Mouse (Mus musculus) intestine, embryonic 16.5 days (tissue): ENCODE data around the gene Fancc. TPM values are rescaled to one million over a fixed set of nuclear protein-coding genes. Genes with fewer than 3 reads are reported as not detected.

ENCODE experiments used
- ATAC-seq: fragments of 200-750 bp; cut with Nextera tagmentation; 2 replicates; pipeline ENCODE4 v1.8.0; 2017; ENCODE audit warnings: moderate TSS enrichment, moderate library complexity
- H3K27ac ChIP-seq: fragments of 300-500 bp; sonication (generic); 2 replicates; pipeline ENCODE4 v1.5.1; 2014; ENCODE audit warnings: mild to moderate bottlenecking, low read length
- H3K27me3 ChIP-seq: fragments of 300-500 bp; sonication (generic); replicated peaks from 2 replicates; pipeline ENCODE4 v1.6.1; 2014; ENCODE audit warnings: low read length, control low read depth, mixed read lengths; ENCODE audit not compliant: control insufficient read depth, insufficient read depth
- H3K36me3 ChIP-seq: fragments of 300-500 bp; sonication (generic); 2 replicates; pipeline ENCODE4 v1.6.1; 2014; ENCODE audit warnings: low read length, control low read depth; ENCODE audit not compliant: control insufficient read depth, insufficient read depth
- H3K4me1 ChIP-seq: fragments of 300-500 bp; sonication (generic); 2 replicates; pipeline ENCODE4 v1.6.1; 2014; ENCODE audit warnings: low read length, control low read depth, mixed read lengths; ENCODE audit not compliant: control insufficient read depth, insufficient read depth
- H3K4me2 ChIP-seq: fragments of 300-500 bp; sonication (generic); 2 replicates; pipeline ENCODE4 v1.6.1; 2014; ENCODE audit warnings: low read depth, low read length, control low read depth
- H3K4me3 ChIP-seq: fragments of 300-500 bp; sonication (generic); 2 replicates; pipeline ENCODE4 v1.5.1; 2014; ENCODE audit warnings: mild to moderate bottlenecking, low read length
- H3K9ac ChIP-seq: fragments of 300-500 bp; sonication (generic); 2 replicates; pipeline ENCODE4 v1.6.1; 2014; ENCODE audit warnings: low read depth, low read length
- H3K9me3 ChIP-seq: fragments of 300-500 bp; sonication (generic); 2 replicates; pipeline ENCODE4 v1.6.1; 2016; ENCODE audit warnings: low read length, control low read depth; ENCODE audit not compliant: control insufficient read depth
- WGBS: fragments of 180-500 bp; shearing (Covaris S2); extraction: QIAGEN DNeasy Blood & Tissue Kit; methylation state at CpG from one replicate; pipeline ENCODE4 v1.1.7; 2014; 5-methylcytosine and 5-hydroxymethylcytosine counted together
- polyA plus RNA-seq: library from polyadenylated mRNA; unstranded; fragments of >200 nt; fragmentation: Nextera tagmentation; extraction: Ambion mirVana; gene quantifications from 2 replicates; pipeline ENCODE4 v1.2.1, GENCODE M21; 2015

Gene Fancc
- polyA plus RNA-seq, 1 experiment from 2014 or later, result 19.0 TPM

DNA sequence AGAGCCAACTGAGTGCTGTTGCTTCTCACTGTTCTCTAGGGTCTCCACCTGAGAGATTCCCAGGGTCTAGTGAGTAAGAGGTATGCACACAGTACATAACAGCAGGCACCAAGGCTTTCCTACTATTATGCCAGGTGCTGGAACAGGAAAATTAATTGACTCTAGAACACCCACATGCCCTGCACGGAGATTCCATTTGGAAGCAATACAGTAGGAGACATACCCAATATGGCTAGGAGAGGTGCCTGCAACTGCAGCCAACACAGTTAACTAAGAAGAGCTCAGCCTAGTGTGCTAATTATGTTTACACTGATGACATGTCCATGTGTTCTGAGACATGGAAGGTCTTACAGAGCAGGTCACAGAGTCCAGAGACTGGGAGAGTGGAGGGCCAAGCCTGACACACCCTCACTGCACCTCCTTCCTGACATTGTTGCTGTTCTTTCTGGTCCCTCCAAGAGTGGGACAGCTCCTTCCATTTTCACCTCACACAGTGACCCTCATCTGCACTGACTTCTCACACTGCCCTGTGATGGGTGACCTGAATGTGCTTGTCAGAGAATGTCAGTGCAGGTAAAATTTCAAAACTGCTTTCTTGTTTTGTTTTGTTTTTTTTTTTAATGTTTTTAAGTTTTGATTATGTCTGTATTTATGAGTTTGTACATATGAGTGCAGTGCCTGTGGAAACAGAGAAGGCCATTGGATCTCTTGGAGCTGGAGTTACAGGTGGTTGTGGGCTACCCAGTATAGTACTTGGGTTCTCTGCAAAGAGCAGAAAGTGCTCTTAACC, 234.7 kb downstream of the Fancc start:
- H3K4me2 ChIP-seq, result no peak overlapping the region
- H3K27ac ChIP-seq, result no peak overlapping the region
- H3K9ac ChIP-seq, result no peak overlapping the region
- H3K27me3 ChIP-seq, result no peaks in the 10 kb centered on the region
- H3K4me3 ChIP-seq, result no peak overlapping the region
- no peaks in the 10 kb centered on the region for H3K36me3 ChIP-seq
- peaks cover 45% of the 10 kb centered on the region for H3K4me1 ChIP-seq
- WGBS, result 79% methylated on average over 1 of the region's 1 CpGs
- H3K9me3 ChIP-seq, result no peaks in the 10 kb centered on the region
- ATAC-seq, result no peak

DNA sequence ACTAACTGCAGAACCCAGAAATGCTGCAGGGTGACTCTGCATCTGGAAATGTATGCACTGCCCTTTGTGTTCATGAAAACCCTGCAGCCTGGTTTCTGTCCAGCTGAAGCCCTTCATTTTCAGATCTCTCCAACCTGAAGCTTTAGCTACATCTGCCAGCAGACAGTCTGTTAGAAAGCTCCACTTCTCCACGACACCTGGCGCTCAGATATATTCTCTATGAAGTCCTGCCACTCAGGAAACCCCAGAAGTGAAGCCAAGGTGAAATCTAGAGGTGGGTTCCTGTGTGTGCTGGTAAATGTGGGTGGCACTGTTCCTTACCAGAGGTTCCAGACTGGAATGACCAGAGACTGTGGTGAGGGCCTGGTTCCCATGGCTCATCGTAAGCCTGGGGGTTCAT, 235.4 kb downstream of the Fancc start:
- no peak for ATAC-seq
- no peak overlapping the region for H3K4me3 ChIP-seq
- no peaks in the 10 kb centered on the region for H3K9me3 ChIP-seq
- WGBS, result 92% methylated on average over 3 of the region's 3 CpGs
- peaks cover 45% of the 10 kb centered on the region for H3K4me1 ChIP-seq
- H3K27me3 ChIP-seq, result no peaks in the 10 kb centered on the region
- H3K27ac ChIP-seq, result no peak overlapping the region
- H3K4me2 ChIP-seq, result no peak overlapping the region
- no peak overlapping the region for H3K9ac ChIP-seq
- H3K36me3 ChIP-seq, result 0 out of 2 replicates have a peak, but pooled peaks cover 4% of the 10 kb centered on the region

DNA sequence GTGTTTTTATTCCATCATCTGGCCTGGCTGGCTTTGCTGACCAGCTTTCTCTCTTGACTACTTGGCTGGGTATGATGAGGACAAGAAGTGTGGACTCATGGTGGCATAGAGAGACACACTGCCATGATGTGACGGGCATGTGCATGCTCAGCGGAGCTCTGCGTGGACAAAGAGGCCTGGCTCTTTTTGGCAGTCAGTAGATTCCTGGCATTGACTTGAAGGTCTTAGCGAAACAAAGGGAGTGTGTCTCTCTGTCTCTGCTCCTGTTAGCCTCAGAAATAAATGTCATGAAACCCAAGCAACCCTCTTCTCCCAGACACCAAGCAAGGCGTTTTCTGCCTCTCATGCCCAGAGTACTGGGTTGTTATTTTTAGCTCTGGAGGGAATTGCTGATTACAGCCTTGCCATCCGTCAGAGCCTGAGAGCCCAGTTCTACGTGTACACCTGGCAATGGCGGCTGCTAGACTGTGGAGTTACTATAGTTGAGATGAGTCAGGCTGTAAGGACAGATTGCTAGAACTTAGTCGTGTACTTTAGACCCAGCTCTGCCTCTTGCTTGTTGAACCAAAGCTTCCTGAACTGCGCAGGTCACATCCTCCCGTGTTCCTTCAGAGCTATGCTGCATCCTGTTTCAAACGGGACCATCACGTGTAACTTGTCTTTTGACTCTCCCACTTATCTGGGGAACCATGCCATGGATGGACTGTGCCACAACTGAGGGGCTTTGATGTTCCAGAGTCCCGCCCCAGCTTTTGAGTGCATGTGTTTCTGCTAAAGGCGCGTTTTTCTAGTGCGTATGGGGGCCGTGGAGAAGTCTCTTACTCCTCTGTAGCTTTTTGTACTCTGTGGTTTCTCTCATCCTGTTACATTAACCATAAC, 236.1 kb downstream of the Fancc start:
- peak; percentile 84 for ATAC-seq
- peak overlapping the region; percentile 67 for H3K27ac ChIP-seq
- 0 out of 2 replicates have a peak, but pooled peaks cover 4% of the 10 kb centered on the region for H3K36me3 ChIP-seq
- no peaks in the 10 kb centered on the region for H3K27me3 ChIP-seq
- WGBS, result 59% methylated on average over 18 of the region's 18 CpGs
- H3K4me3 ChIP-seq, result no peak overlapping the region
- peaks cover 47% of the 10 kb centered on the region for H3K4me1 ChIP-seq
- H3K9ac ChIP-seq, result peak overlapping the region; percentile 40; the same call in 1 of the 2 replicates
- peak overlapping the region; percentile 17; the same call in 1 of the 2 replicates for H3K4me2 ChIP-seq
- no peaks in the 10 kb centered on the region for H3K9me3 ChIP-seq

DNA sequence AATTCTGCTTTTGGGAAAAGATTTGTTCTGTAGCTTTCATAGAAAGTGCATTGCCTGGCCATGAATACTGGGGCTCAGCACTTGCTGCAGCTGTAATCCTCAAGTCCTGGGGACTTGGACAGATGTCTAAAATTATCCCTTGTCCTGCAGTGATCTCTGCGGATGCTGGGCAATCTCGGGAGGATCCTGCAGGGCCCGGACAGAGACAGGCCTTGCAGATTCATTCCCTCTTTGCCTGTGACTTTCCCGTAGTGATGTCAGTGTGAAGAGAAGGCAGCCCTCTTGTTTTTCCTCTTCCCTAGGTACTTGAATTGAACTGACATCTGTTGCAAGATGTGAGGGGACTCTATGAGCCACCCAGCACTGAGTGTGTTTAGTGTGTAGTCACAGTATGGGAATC, 236.9 kb downstream of the Fancc start:
- H3K36me3 ChIP-seq, result 0 out of 2 replicates have a peak, but pooled peaks cover 4% of the 10 kb centered on the region
- no peak for ATAC-seq
- WGBS, result 47% methylated on average over 4 of the region's 4 CpGs
- H3K27ac ChIP-seq, result peak overlapping the region; percentile 67; the same call in 1 of the 2 replicates
- H3K27me3 ChIP-seq, result no peaks in the 10 kb centered on the region
- no peak overlapping the region for H3K4me3 ChIP-seq
- 0 out of 2 replicates have a peak overlapping the region, but pooled peaks have one; percentile 35 for H3K9ac ChIP-seq
- H3K4me1 ChIP-seq, result peaks cover 54% of the 10 kb centered on the region
- H3K4me2 ChIP-seq, result no peak overlapping the region
- no peaks in the 10 kb centered on the region for H3K9me3 ChIP-seq

DNA sequence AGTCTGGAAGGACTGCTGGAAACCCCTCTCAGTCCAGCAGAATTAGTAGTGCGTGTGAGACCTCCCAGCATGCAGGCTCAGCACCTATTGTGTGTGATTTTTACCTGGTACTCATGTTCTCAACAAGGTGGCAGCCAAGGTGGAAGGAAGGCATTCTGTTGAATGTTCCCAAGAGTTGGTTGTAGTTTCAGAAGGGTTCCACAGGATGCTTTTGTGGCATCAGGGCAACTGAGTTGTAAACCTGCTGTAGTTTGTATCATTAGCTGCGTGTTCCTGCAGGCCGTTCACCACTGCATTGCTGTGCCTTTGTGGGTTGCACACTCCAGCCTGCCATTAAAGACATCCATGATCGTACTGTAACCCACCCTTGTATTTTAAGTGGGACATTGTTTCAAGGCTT, 238.4 kb downstream of the Fancc start:
- H3K36me3 ChIP-seq, result 0 out of 2 replicates have a peak, but pooled peaks cover 4% of the 10 kb centered on the region
- 87% methylated on average over 4 of the region's 4 CpGs for WGBS
- H3K27ac ChIP-seq, result no peak overlapping the region
- no peaks in the 10 kb centered on the region for H3K27me3 ChIP-seq
- no peak overlapping the region for H3K9ac ChIP-seq
- H3K4me1 ChIP-seq, result peaks cover 52% of the 10 kb centered on the region
- H3K4me2 ChIP-seq, result no peak overlapping the region
- H3K4me3 ChIP-seq, result no peak overlapping the region
- no peaks in the 10 kb centered on the region for H3K9me3 ChIP-seq
- ATAC-seq, result no peak

DNA sequence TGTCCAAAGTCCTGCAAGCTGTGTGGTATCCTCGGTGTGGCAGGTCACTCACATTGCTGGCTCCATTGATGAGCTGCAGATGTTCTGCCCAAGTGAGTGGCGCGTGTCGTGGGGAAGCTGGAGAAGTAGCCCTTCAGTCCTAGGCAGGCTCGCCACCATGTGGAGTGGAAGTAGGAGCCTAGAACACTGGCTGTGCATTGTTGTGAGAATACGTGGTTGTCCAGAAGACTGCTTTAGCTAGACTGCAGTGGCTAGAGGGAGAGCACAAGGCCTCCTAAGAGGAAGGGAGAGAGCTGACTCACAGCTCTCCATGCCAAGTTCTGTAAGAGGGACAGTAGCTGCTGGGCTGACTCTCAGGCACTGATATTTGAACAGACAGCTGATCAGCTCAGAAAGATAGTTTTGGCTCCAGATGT, 238.9 kb downstream of the Fancc start:
- Histone ChIP-seq H3K27me3 (no peaks in the 10 kb centered on the region), H3K27ac (peak overlapping the region; percentile 50; the same call in 1 of the 2 replicates), H3K9me3 (no peaks in the 10 kb centered on the region), H3K4me3 (no peak overlapping the region), H3K4me1 (peaks cover 56% of the 10 kb centered on the region), H3K36me3 (0 out of 2 replicates have a peak, but pooled peaks cover 4% of the 10 kb centered on the region), H3K4me2 (no peak overlapping the region), H3K9ac (no peak overlapping the region)
- 77% methylated on average over 6 of the region's 6 CpGs for WGBS
- no peak for ATAC-seq

DNA sequence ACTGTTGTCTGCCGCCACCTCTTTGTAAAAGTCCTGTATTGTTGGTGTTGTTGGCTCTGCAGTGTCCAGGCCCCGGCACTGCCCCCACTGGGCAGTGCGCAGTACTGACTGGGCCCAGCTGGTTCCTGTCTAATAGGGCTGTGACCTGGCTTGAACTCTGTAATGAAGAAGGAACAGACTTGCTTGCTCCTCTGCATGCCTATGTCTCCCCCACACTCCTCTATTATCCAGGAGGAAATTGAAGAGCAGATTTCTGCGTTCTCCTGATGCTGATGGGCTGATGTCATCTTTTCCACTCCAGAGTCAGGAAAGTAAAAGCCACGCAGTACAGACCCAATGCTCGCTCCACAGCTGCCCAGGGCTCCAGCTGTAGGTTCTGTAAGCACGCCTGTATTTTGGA, 240.3 kb downstream of the Fancc start:
- H3K9ac ChIP-seq, result no peak overlapping the region
- WGBS, result 51% methylated on average over 7 of the region's 7 CpGs
- H3K9me3 ChIP-seq, result no peaks in the 10 kb centered on the region
- peak overlapping the region; percentile 39; the same call in 1 of the 2 replicates for H3K27ac ChIP-seq
- 0 out of 2 replicates have a peak, but pooled peaks cover 4% of the 10 kb centered on the region for H3K36me3 ChIP-seq
- no peak overlapping the region for H3K4me2 ChIP-seq
- no peaks in the 10 kb centered on the region for H3K27me3 ChIP-seq
- H3K4me1 ChIP-seq, result peaks cover 58% of the 10 kb centered on the region
- peak; percentile 76 for ATAC-seq
- H3K4me3 ChIP-seq, result no peak overlapping the region

DNA sequence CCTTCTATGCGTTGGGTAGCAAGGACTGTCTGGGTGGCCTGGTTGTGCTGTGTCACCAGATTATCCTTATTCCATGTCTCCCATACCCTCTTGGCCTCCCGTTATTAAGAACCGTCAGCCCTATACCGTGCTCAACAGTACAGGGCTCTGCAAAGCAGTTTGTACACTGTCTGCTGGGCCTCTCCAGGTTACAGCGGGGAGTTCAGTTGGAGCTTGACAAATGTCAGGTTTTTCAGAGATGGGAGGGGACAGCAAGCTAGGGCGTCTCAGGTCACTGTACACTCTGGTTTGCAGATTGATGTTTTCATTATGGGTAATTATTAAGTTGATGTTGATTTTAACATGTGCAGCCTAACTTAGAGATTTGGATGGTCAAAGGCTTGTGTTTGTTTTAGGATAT, 240.9 kb downstream of the Fancc start:
- ATAC-seq, result no peak; the same call in 1 of the 2 replicates
- Histone ChIP-seq H3K4me2 (no peak overlapping the region), H3K9ac (0 out of 2 replicates have a peak overlapping the region, but pooled peaks have one; percentile 30), H3K4me3 (no peak overlapping the region), H3K9me3 (no peaks in the 10 kb centered on the region), H3K4me1 (peaks cover 58% of the 10 kb centered on the region), H3K27me3 (no peaks in the 10 kb centered on the region), H3K36me3 (0 out of 2 replicates have a peak, but pooled peaks cover 4% of the 10 kb centered on the region), H3K27ac (peak overlapping the region; percentile 57; the same call in 1 of the 2 replicates)
- 59% methylated on average over 6 of the region's 6 CpGs for WGBS

DNA sequence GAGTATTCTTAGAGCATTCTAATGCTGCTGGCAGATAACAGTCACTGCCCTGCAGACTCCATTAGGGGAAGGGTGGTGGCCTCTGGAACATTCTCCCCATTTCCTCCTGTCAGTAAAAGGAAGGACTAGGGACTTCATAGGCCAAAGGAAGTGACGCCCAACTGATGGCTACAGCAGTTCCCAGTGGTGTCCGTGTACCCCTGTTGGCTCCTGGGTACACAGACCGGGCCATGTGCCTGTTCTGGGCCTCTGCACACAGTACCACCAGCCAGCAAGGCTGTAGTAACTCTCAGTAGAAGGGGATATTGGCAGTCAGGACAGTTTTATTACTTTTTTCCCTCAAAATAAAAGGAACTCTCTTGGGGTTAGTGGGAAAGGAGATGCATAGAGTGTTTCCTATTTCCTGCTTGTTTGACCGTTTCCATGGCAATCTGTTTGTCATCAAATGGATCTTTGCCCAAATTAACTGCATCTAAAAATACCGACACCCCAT, 241.5 kb downstream of the Fancc start:
- no peaks in the 10 kb centered on the region for H3K9me3 ChIP-seq
- no peak overlapping the region for H3K4me2 ChIP-seq
- WGBS, result 72% methylated on average over 5 of the region's 5 CpGs
- H3K9ac ChIP-seq, result no peak overlapping the region
- 0 out of 2 replicates have a peak, but pooled peaks cover 4% of the 10 kb centered on the region for H3K36me3 ChIP-seq
- peak overlapping the region; percentile 62 for H3K27ac ChIP-seq
- H3K27me3 ChIP-seq, result no peaks in the 10 kb centered on the region
- ATAC-seq, result 0 out of 2 replicates have a peak, but pooled peaks have one; percentile 5
- peaks cover 55% of the 10 kb centered on the region for H3K4me1 ChIP-seq
- H3K4me3 ChIP-seq, result no peak overlapping the region
